Mouse (Mus musculus) urinary bladder, adult 2 months (tissue): ENCODE results near the gene Pde2a. TPM values are rescaled to one million over a fixed set of nuclear protein-coding genes. Genes with fewer than 3 reads are reported as not detected.
A peak's percentile ranks its signal among the peaks of the same experiment; 100 is the strongest.

Source experiments
- DNase-seq: peaks from one replicate; pipeline ENCODE4 v3.0.0; 2022; ENCODE audit warnings: low spot score
- polyA plus RNA-seq: library from polyadenylated mRNA; depleted of rRNA; stranded (reverse); fragments of >200 nt; gene quantifications from 2 replicates; pipeline ENCODE4 v1.2.3, GENCODE M21; 2012; rRNA removed

Pde2a gene
- polyA plus RNA-seq, result 30.4 and 53.1 TPM in 2 replicates

GRCm38 (mm10) chr7:101421529-101421928 is at the start of gene Pde2a:
Gene Pde2a, plus strand, starts transcription at chr7:101421691.
- no peak for DNase-seq

GRCm38 (mm10) chr7:101373082-101373481 is 48.4 kb upstream of the Pde2a start:
- no peak for DNase-seq

- no peak for DNase-seq
These were observed 47.3 kb upstream of the Pde2a start for GRCm38 (mm10) chr7:101374155-101374554.

- DNase-seq, result no peak
These were observed 44.7 kb upstream of the Pde2a start for GRCm38 (mm10) chr7:101376701-101377340.

- peak; percentile 62 for DNase-seq
These were observed 43.7 kb upstream of the Pde2a start for GRCm38 (mm10) chr7:101377741-101378262.

GRCm38 (mm10) chr7:101378285-101378684 is 43.2 kb upstream of the Pde2a start:
- no peak for DNase-seq

GRCm38 (mm10) chr7:101378796-101379465 is 42.6 kb upstream of the Pde2a start:
- DNase-seq, result no peak

GRCm38 (mm10) chr7:101379732-101380131 is 41.8 kb upstream of the Pde2a start:
- no peak for DNase-seq

GRCm38 (mm10) chr7:101381512-101381911 is 40.0 kb upstream of the Pde2a start:
- no peak for DNase-seq

- DNase-seq, result no peak
These were observed 39.1 kb upstream of the Pde2a start for GRCm38 (mm10) chr7:101382378-101382777.

GRCm38 (mm10) chr7:101383756-101384155 is 37.7 kb upstream of the Pde2a start:
- no peak for DNase-seq

- no peak for DNase-seq
These were observed 36.6 kb upstream of the Pde2a start for GRCm38 (mm10) chr7:101384931-101385330.

- DNase-seq, result no peak
These were observed 36.2 kb upstream of the Pde2a start for GRCm38 (mm10) chr7:101385331-101385733.

GRCm38 (mm10) chr7:101385866-101386452 is 35.5 kb upstream of the Pde2a start:
- no peak for DNase-seq

GRCm38 (mm10) chr7:101389256-101389655 is 32.2 kb upstream of the Pde2a start:
- no peak for DNase-seq

- DNase-seq, result no peak
These were observed 29.5 kb upstream of the Pde2a start for GRCm38 (mm10) chr7:101391909-101392479.

GRCm38 (mm10) chr7:101393015-101393414 is 28.5 kb upstream of the Pde2a start:
- no peak for DNase-seq

- DNase-seq, result no peak
These were observed 27.6 kb upstream of the Pde2a start for GRCm38 (mm10) chr7:101393694-101394504.

- DNase-seq, result no peak
These were observed 26.9 kb upstream of the Pde2a start for GRCm38 (mm10) chr7:101394569-101394968.

GRCm38 (mm10) chr7:101395471-101395870 is 26.0 kb upstream of the Pde2a start:
- no peak for DNase-seq

- no peak for DNase-seq
These were observed 24.3 kb upstream of the Pde2a start for GRCm38 (mm10) chr7:101397175-101397574.

- DNase-seq, result no peak
These were observed 20.0 kb upstream of the Pde2a start for GRCm38 (mm10) chr7:101401510-101401909.
